Mouse (Mus musculus): ENCODE data around the gene Supt4a. TPM values are rescaled to one million over a fixed set of nuclear protein-coding genes. Genes with fewer than 3 reads are reported as not detected.

Supt4a gene
- 155 and 158 TPM in 2 replicates for polyA plus RNA-seq (2012; rRNA removed)

DNA sequence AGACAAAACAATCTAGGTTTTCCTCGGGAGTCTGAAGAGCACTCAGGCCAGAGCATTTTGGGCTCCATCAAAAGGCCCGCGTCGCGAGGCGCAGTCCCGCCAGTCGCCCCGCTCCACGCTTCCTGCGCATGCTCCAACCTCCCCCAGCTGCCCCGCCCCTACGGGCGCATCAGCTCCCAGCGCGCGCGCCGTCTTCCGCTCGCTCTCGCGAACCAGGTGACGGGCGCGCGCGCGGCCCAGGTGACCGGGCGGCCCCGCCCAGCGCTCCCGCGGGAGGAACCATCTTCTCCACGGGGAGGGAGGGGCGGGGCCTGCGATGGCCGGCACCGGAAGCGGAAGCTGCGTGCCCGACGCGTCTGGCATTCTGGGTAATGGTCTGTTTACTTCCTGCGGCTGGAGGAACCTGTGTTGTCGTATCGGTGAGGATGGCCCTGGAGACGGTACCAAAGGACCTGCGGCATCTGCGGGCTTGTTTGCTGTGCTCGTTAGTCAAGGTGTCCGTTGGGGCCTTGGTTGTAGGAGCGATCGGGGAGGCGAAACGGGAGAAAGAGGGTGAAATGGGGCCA, at the start of gene Supt4a:
Supt4a (plus strand) TSS at position 378 of the 566 bp plus-strand sequence.
- peak within 1 kb of the TSS; percentile 32 for H3K27ac ChIP-seq (ENCODE audit: insufficient read depth, low read length)
- H3K27me3 ChIP-seq (ENCODE audit: control insufficient read depth, insufficient read depth, low read length) = no peaks in the 10 kb centered on the region
- DNase-seq = peak; percentile 96 to 97
- under 1% methylated on average over 57 of the region's 57 CpGs for WGBS
- 0 out of 2 replicates have a peak, but pooled peaks cover 2% of the 10 kb centered on the region for H3K4me1 ChIP-seq (ENCODE audit: control insufficient read depth, insufficient read depth, low read length)
- peak; percentile 89 for TF ChIP-seq POLR2A (IDR thresholded peaks at IDR 0.05; ENCODE audit: borderline replicate concordance, insufficient read depth, low read length)
- no peak for TF ChIP-seq CTCF (IDR thresholded peaks at IDR 0.05; ENCODE audit: borderline replicate concordance, insufficient read depth, low read depth, low read length)
- peak within 1 kb of the TSS; percentile 88 for H3K4me3 ChIP-seq (replicated peaks; ENCODE audit: insufficient read depth, low read depth, low read length)

DNA sequence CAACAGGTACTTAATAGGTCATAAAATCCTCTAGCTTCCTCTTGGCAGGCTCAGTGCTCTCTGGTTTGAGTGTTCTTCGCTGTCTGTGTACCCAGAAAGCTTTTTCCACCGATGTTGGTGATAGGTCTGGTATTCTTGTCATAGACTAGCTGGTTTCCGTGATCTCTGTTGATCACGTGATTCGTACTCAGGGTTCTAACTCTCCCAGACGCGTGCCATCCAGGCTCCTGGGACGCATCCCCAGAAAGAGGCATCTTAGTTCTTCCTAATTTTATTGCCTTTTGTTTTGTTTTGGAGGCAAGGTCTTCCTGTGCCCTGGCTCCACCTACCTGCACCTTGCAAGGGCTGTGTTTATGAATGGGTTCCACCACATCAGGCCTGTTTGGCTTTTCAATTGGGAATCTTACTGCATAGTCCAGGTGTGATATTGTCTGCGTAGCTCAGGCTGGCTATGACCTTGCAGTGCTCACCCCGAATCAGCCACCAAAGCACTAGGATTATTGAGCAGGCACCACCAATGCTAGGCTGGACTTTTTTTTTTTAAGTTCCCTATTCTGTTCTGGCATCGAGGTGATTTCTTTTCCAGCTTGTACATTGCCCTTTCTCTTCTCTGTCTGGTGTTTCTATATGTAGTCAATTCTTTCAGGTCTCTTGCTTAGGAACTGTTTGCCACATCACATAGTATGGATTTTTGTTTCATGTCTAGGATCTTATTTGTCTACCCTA, 48.7 kb upstream of the Supt4a start:
- TF ChIP-seq CTCF (IDR thresholded peaks at IDR 0.05; ENCODE audit: borderline replicate concordance, insufficient read depth, low read depth, low read length) = no peak
- no peak for TF ChIP-seq POLR2A (IDR thresholded peaks at IDR 0.05; ENCODE audit: borderline replicate concordance, insufficient read depth, low read length)
- no peaks in the 10 kb centered on the region for H3K4me1 ChIP-seq (ENCODE audit: control insufficient read depth, insufficient read depth, low read length)
- DNase-seq = no peak
- WGBS = 92% methylated on average over 11 of the region's 11 CpGs
- no peaks in the 10 kb centered on the region for H3K27me3 ChIP-seq (ENCODE audit: control insufficient read depth, insufficient read depth, low read length)
- no peak overlapping the region for H3K4me3 ChIP-seq (replicated peaks; ENCODE audit: insufficient read depth, low read depth, low read length)
- no peak overlapping the region for H3K27ac ChIP-seq (ENCODE audit: insufficient read depth, low read length)

- H3K4me1 ChIP-seq (ENCODE audit: control insufficient read depth, insufficient read depth, low read length) = no peaks in the 10 kb centered on the region
- H3K27ac ChIP-seq (ENCODE audit: insufficient read depth, low read length) = no peak overlapping the region
- DNase-seq = peak in 1 of 2 experiments; percentile 5
- TF ChIP-seq POLR2A (IDR thresholded peaks at IDR 0.05; ENCODE audit: borderline replicate concordance, insufficient read depth, low read length) (no peak), CTCF (IDR thresholded peaks at IDR 0.05; ENCODE audit: borderline replicate concordance, insufficient read depth, low read depth, low read length) (no peak)
- no peak overlapping the region for H3K4me3 ChIP-seq (replicated peaks; ENCODE audit: insufficient read depth, low read depth, low read length)
- H3K27me3 ChIP-seq (ENCODE audit: control insufficient read depth, insufficient read depth, low read length) = no peaks in the 10 kb centered on the region
- 13% methylated on average over 7 of the region's 7 CpGs for WGBS
Measured at GRCm38 (mm10) chr11:87689402-87689808, 47.9 kb upstream of the Supt4a start.

GRCm38 (mm10) chr11:87690054-87690740, 47.2 kb upstream of the Supt4a start:
- Histone ChIP-seq H3K27ac (ENCODE audit: insufficient read depth, low read length) (no peak overlapping the region), H3K27me3 (ENCODE audit: control insufficient read depth, insufficient read depth, low read length) (no peaks in the 10 kb centered on the region), H3K4me3 (replicated peaks; ENCODE audit: insufficient read depth, low read depth, low read length) (no peak overlapping the region), H3K4me1 (ENCODE audit: control insufficient read depth, insufficient read depth, low read length) (no peaks in the 10 kb centered on the region)
- TF ChIP-seq POLR2A (IDR thresholded peaks at IDR 0.05; ENCODE audit: borderline replicate concordance, insufficient read depth, low read length) = no peak
- TF ChIP-seq CTCF (IDR thresholded peaks at IDR 0.05; ENCODE audit: borderline replicate concordance, insufficient read depth, low read depth, low read length) = no peak
- 88% methylated on average over 16 of the region's 16 CpGs for WGBS
- no peak for DNase-seq

DNA sequence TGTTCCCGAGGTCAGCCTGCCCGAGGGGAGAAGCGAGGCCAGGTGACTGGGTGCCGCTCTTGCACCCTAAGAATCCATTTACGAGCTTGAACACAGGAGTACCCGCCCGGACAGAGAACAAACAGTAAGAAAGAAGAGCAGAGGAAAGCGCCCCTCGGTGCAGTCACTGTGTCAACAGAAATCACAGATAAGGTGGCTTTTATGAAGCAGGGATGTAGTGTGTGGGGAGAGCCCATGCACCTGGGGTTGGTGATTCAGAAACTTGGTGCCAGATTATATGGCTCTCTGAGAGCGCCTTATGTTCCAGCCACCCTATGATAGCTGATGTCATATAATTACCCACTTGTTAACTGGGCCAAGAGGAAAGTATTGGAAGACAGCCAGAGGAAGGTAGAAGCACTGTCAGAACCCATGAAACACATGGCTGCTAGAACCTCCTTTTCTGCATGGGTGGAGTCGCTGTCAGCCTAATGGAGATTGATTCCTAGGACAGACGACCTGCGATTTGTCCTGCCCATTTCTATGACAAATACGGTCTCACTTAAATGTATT, 40.1 kb upstream of the Supt4a start:
- H3K4me1 ChIP-seq (ENCODE audit: control insufficient read depth, insufficient read depth, low read length) = no peaks in the 10 kb centered on the region
- no peak overlapping the region for H3K4me3 ChIP-seq (replicated peaks; ENCODE audit: insufficient read depth, low read depth, low read length)
- H3K27me3 ChIP-seq (ENCODE audit: control insufficient read depth, insufficient read depth, low read length) = no peaks in the 10 kb centered on the region
- WGBS = 80% methylated on average over 14 of the region's 14 CpGs
- H3K27ac ChIP-seq (ENCODE audit: insufficient read depth, low read length) = no peak overlapping the region
- no peak for DNase-seq
- no peak for TF ChIP-seq POLR2A (IDR thresholded peaks at IDR 0.05; ENCODE audit: borderline replicate concordance, insufficient read depth, low read length)
- no peak for TF ChIP-seq CTCF (IDR thresholded peaks at IDR 0.05; ENCODE audit: borderline replicate concordance, insufficient read depth, low read depth, low read length)

- no peak for TF ChIP-seq POLR2A (IDR thresholded peaks at IDR 0.05; ENCODE audit: borderline replicate concordance, insufficient read depth, low read length)
- no peak for TF ChIP-seq CTCF (IDR thresholded peaks at IDR 0.05; ENCODE audit: borderline replicate concordance, insufficient read depth, low read depth, low read length)
- no peak overlapping the region for H3K4me3 ChIP-seq (replicated peaks; ENCODE audit: insufficient read depth, low read depth, low read length)
- no peak overlapping the region for H3K27ac ChIP-seq (ENCODE audit: insufficient read depth, low read length)
- no peak for DNase-seq
- H3K4me1 ChIP-seq (ENCODE audit: control insufficient read depth, insufficient read depth, low read length) = no peaks in the 10 kb centered on the region
- no peaks in the 10 kb centered on the region for H3K27me3 ChIP-seq (ENCODE audit: control insufficient read depth, insufficient read depth, low read length)
- WGBS = 94% methylated on average over 4 of the region's 4 CpGs
Measured at GRCm38 (mm10) chr11:87698126-87698525, 39.2 kb upstream of the Supt4a start.

DNA sequence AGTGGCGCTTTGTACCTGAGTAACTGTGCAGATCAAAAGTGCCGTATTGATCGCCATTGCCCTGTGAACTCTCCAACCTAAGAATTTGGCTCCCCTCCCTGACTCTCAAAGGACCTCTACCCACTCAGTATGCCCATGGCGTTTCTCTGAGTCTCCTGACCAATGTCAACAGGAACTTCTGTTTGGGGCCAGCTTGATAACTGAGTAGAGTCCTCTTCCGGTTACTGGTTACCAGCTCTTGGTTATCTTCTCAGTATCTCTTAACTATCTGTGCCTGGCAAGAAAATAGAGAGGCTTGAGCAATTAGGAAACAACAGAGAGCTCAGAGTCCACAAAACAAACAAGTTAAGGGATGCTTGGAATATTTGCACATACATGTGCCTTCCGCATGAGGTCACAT, 36.2 kb upstream of the Supt4a start:
- WGBS = 81% methylated on average over 6 of the region's 6 CpGs
- Histone ChIP-seq H3K27ac (ENCODE audit: insufficient read depth, low read length) (no peak overlapping the region), H3K4me1 (ENCODE audit: control insufficient read depth, insufficient read depth, low read length) (no peaks in the 10 kb centered on the region), H3K4me3 (replicated peaks; ENCODE audit: insufficient read depth, low read depth, low read length) (no peak overlapping the region), H3K27me3 (ENCODE audit: control insufficient read depth, insufficient read depth, low read length) (no peaks in the 10 kb centered on the region)
- no peak for DNase-seq
- TF ChIP-seq POLR2A (IDR thresholded peaks at IDR 0.05; ENCODE audit: borderline replicate concordance, insufficient read depth, low read length) (no peak), CTCF (IDR thresholded peaks at IDR 0.05; ENCODE audit: borderline replicate concordance, insufficient read depth, low read depth, low read length) (no peak)

Measured in cerebellum, adult 2 months (tissue).